Mouse (Mus musculus): ENCODE data around the gene Nhlrc1. TPM values are rescaled to one million over a fixed set of nuclear protein-coding genes. Genes with fewer than 3 reads are reported as not detected.

Gene Nhlrc1
- polyA plus RNA-seq, 1 experiment from 2014 or later: 15.1 TPM

- no peaks in the 10 kb centered on the region for H3K36me3 ChIP-seq (ENCODE audit: control insufficient read depth, insufficient read depth, low read length)
- no peak for ATAC-seq (ENCODE audit: low read depth)
- no peaks in the 10 kb centered on the region for H3K9me3 ChIP-seq (ENCODE audit: control insufficient read depth, low read length)
- H3K27me3 ChIP-seq (ENCODE audit: control insufficient read depth, insufficient read depth, low read length): no peaks in the 10 kb centered on the region
- H3K9ac ChIP-seq (replicated peaks; ENCODE audit: low read depth, low read length): no peak overlapping the region
- no peak overlapping the region for H3K27ac ChIP-seq (ENCODE audit: low read depth, low read length)
- H3K4me2 ChIP-seq (ENCODE audit: low read depth, low read length): no peak overlapping the region
- no peaks in the 10 kb centered on the region for H3K4me1 ChIP-seq (ENCODE audit: control insufficient read depth, insufficient read depth, low read length)
- WGBS: 89% methylated on average over 2 of the region's 2 CpGs
- H3K4me3 ChIP-seq (ENCODE audit: low read depth, low read length): no peak overlapping the region
Observed at GRCm38 (mm10) chr13:46968626-46969025, 46.0 kb downstream of the Nhlrc1 start.

- Histone ChIP-seq H3K4me3 (ENCODE audit: low read depth, low read length) (no peak overlapping the region), H3K4me1 (ENCODE audit: control insufficient read depth, insufficient read depth, low read length) (no peaks in the 10 kb centered on the region), H3K36me3 (ENCODE audit: control insufficient read depth, insufficient read depth, low read length) (no peaks in the 10 kb centered on the region), H3K27ac (ENCODE audit: low read depth, low read length) (no peak overlapping the region), H3K4me2 (ENCODE audit: low read depth, low read length) (no peak overlapping the region), H3K27me3 (ENCODE audit: control insufficient read depth, insufficient read depth, low read length) (no peaks in the 10 kb centered on the region), H3K9me3 (ENCODE audit: control insufficient read depth, low read length) (no peaks in the 10 kb centered on the region), H3K9ac (replicated peaks; ENCODE audit: low read depth, low read length) (no peak overlapping the region)
- 77% methylated on average over 4 of the region's 4 CpGs for WGBS
- ATAC-seq (ENCODE audit: low read depth): no peak
Observed at GRCm38 (mm10) chr13:46967308-46967707, 47.3 kb downstream of the Nhlrc1 start.

Other genes with a start within 250 kb of the Nhlrc1 start
- gene Kif13a, start 85.0 kb downstream of the Nhlrc1 start, polyA plus RNA-seq (2014; fragmentation: Nextera tagmentation; extraction: Ambion mirVana): 10.4 and 14.1 TPM in 2 replicates
- 18.3 and 21.5 TPM in 2 replicates for gene Kdm1b, start 28.6 kb upstream of the Nhlrc1 start, polyA plus RNA-seq (2014; fragmentation: Nextera tagmentation; extraction: Ambion mirVana)
- gene Tpmt, start 29.9 kb upstream of the Nhlrc1 start, polyA plus RNA-seq (2014; fragmentation: Nextera tagmentation; extraction: Ambion mirVana): 21.0 and 21.5 TPM in 2 replicates
- 93.0 and 100.0 TPM in 2 replicates for gene Dek, start 91.4 kb upstream of the Nhlrc1 start, polyA plus RNA-seq (2014; fragmentation: Nextera tagmentation; extraction: Ambion mirVana)
- 1.3 and 1.6 TPM in 2 replicates for gene Rnf144b, start 107.8 kb upstream of the Nhlrc1 start, polyA plus RNA-seq (2014; fragmentation: Nextera tagmentation; extraction: Ambion mirVana)

Measured in neural tube, embryonic 14.5 days (tissue).